Mouse (Mus musculus) limb, embryonic 13.5 days (tissue): Measurements from ENCODE around the gene Myh10. TPM values are rescaled to one million over a fixed set of nuclear protein-coding genes. Genes with fewer than 3 reads are reported as not detected.

ENCODE experiments used
- ATAC-seq: fragments of 200-750 bp; cut with Nextera tagmentation; 2 replicates; pipeline ENCODE4 v1.8.0; 2017; ENCODE audit warnings: low read depth, moderate number of reproducible peaks, moderate TSS enrichment; ENCODE audit not compliant: low FRiP score
- H3K27ac ChIP-seq: fragments of 300-500 bp; sonication (generic); 2 replicates; pipeline ENCODE4 v1.5.1; 2015; ENCODE audit warnings: inconsistent platforms, mild to moderate bottlenecking, moderate library complexity
- H3K27me3 ChIP-seq: fragments of 300-500 bp; sonication (generic); 2 replicates; pipeline ENCODE4 v1.6.1; 2015; ENCODE audit warnings: mild to moderate bottlenecking, inconsistent platforms
- H3K36me3 ChIP-seq: fragments of 300-500 bp; sonication (generic); 2 replicates; pipeline ENCODE4 v1.6.1; 2015; ENCODE audit warnings: inconsistent platforms, mild to moderate bottlenecking, moderate library complexity
- H3K4me1 ChIP-seq: fragments of 300-500 bp; sonication (generic); 2 replicates; pipeline ENCODE4 v1.6.1; 2015; ENCODE audit warnings: inconsistent platforms
- H3K4me2 ChIP-seq: fragments of 300-500 bp; sonication (generic); replicated peaks from 2 replicates; pipeline ENCODE4 v1.6.1; 2015; ENCODE audit warnings: inconsistent platforms, mild to moderate bottlenecking, moderate library complexity
- H3K4me3 ChIP-seq: fragments of 300-500 bp; sonication (generic); 2 replicates; pipeline ENCODE4 v1.5.1; 2015; ENCODE audit warnings: moderate library complexity, mild to moderate bottlenecking, inconsistent platforms
- H3K9ac ChIP-seq: fragments of 300-500 bp; sonication (generic); 2 replicates; pipeline ENCODE4 v1.6.1; 2015; ENCODE audit warnings: mild to moderate bottlenecking, inconsistent platforms
- H3K9me3 ChIP-seq: fragments of 300-500 bp; sonication (generic); 2 replicates; pipeline ENCODE4 v1.6.1; 2016; ENCODE audit warnings: inconsistent platforms
- WGBS: fragments of 180-500 bp; shearing (Covaris S2); methylation state at CpG from one replicate; pipeline ENCODE4 v1.1.7; 2015; 5-methylcytosine and 5-hydroxymethylcytosine counted together
- polyA plus RNA-seq: library from polyadenylated mRNA; unstranded; fragments of >200 nt; fragmentation: Nextera tagmentation; extraction: Ambion mirVana; gene quantifications from 2 replicates; pipeline ENCODE4 v1.2.1, GENCODE M21; 2015

Myh10 gene
- polyA plus RNA-seq, 1 experiment from 2014 or later: 159 TPM

DNA sequence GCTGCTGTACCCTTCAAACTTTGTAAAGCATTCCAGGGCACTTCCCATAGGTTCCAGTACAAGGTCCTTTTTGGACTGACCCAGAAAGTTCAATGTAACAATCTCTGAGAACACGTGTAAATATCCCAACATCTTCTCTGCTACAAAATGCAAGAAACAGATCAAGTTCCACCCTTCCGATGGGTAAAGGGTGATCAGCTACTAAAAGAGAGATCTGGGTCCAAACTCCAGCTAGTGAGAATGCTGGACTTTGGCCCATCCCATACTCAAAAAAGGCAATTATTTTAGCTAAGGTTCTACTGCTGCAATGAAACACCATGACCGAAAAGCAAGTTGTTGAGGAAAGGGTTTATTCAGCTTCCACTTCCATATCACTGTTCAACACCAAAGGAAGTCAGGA is 163.3 kb downstream of the Myh10 start:
- peaks cover 10% of the 10 kb centered on the region for H3K27me3 ChIP-seq
- H3K4me2 ChIP-seq: no peak overlapping the region
- H3K9ac ChIP-seq: no peak overlapping the region
- H3K9me3 ChIP-seq: no peaks in the 10 kb centered on the region
- H3K36me3 ChIP-seq: no peaks in the 10 kb centered on the region
- H3K4me3 ChIP-seq: no peak overlapping the region
- WGBS: 90% methylated on average over 3 of the region's 3 CpGs
- no peak overlapping the region for H3K27ac ChIP-seq
- ATAC-seq: no peak
- H3K4me1 ChIP-seq: peaks cover 29% of the 10 kb centered on the region

DNA sequence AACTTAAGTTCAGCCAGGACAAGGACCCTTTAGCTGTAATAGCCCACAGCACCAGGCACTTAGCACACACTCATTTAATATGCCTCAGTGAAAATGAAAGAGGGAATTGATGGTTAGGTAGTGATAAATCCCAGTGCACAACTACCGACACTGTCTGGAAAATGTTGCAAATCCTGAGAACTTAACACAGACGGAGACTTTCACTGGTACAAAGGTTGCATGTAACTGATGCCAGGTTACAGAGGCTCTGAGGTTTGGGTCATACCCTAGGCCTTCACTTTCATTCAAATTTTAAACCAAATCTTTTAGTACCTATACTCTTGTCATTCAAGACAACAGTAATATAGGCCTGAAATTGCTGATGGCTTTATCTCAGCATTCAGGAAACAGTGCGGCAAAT is 166.0 kb downstream of the Myh10 start:
- ATAC-seq: no peak
- Histone ChIP-seq H3K9ac (no peak overlapping the region), H3K27ac (no peak overlapping the region), H3K36me3 (no peaks in the 10 kb centered on the region), H3K4me1 (peaks cover 9% of the 10 kb centered on the region; the same call in 1 of the 2 replicates), H3K27me3 (peaks cover 10% of the 10 kb centered on the region), H3K4me2 (no peak overlapping the region), H3K9me3 (no peaks in the 10 kb centered on the region), H3K4me3 (no peak overlapping the region)
- 84% methylated on average over 3 of the region's 3 CpGs for WGBS

DNA sequence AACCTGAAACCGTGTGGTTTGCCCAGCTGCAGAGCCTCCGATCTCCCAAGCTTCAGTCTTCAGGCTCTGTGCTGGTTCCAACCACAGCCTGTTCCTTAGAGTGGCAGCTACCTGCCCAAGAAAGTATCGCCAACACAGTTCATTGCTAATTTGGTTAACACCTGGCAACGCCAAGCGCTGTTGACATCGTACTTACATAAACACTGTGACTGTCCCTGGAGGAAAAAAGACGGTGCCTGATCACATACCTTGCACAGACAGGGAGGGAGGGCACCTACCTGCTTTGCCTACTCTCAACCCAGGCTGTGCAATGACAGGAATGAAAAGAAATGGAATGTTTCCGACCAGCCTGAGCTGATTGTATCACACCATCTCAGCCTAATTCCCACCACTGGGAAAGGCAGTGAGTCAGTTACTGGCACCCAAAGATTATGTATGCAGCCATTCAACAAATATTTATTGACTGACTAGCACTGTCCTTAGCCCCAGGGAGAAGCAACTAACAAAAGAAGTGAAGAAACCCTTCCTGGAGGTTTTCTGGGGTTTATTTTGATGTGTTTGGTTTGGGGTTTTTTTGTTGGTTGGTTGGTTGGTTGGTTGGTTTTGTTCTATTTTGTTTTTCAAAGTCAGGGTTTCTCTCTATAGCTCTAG is 168.7 kb downstream of the Myh10 start:
- WGBS: 74% methylated on average over 8 of the region's 8 CpGs
- no peak for ATAC-seq

DNA sequence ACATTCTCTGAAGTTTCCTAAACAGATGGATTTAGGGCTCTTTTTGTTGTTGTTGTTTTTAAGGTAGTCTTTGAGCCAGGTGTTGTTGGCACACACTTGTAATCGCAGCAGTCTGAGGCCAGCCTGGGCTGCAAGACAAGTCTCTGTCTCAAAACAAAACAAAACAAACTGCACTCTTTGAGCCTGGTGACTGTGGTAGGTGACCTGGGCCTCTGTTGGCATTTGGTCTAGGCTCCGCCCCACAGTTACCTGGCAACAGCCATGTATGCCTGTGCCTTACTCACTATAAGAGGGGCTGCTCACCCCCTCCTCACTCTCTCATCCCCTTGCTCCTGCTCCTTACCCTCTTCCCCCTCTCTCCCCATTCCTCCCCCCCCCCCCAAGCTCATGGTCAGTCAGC is 170.9 kb downstream of the Myh10 start:
- 65% methylated on average over 2 of the region's 2 CpGs for whole genome bisulfite sequencing
- ATAC-seq: no peak
- Histone ChIP-seq H3K27ac (no peak overlapping the region), H3K9me3 (no peaks in the 10 kb centered on the region), H3K4me1 (no peaks in the 10 kb centered on the region), H3K4me3 (no peak overlapping the region), H3K36me3 (no peaks in the 10 kb centered on the region), H3K9ac (no peak overlapping the region), H3K27me3 (no peaks in the 10 kb centered on the region), H3K4me2 (no peak overlapping the region)

More for the DNA sequence above, 168.7 kb downstream of the Myh10 start:
- Histone ChIP-seq H3K4me3 (no peak overlapping the region), H3K36me3 (no peaks in the 10 kb centered on the region), H3K4me1 (no peaks in the 10 kb centered on the region), H3K27ac (no peak overlapping the region), H3K4me2 (no peak overlapping the region), H3K9ac (no peak overlapping the region), H3K9me3 (no peaks in the 10 kb centered on the region), H3K27me3 (peaks cover 8% of the 10 kb centered on the region)

DNA sequence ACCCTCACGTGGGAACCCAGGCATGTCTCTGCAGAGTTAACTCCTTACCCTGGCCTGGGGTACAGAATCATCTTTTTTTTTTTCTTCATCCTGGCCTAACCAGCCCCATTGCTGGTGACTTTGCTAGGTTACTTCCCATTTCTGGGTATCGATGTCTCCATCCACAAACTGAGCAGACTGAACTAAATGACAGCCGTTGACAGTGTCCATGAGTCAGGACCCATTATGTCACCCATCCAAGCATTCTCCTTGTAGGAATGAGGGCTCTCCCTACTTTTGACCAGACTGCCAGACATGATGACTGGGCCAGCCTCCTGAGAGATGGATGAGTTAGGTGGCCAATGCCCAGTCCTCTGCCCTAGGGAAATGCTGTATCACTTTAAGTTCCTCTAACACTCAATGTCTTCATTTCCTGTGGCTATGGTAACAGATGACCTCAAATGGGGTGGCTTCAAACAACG is 172.3 kb downstream of the Myh10 start:
- Histone ChIP-seq H3K9ac (no peak overlapping the region), H3K4me3 (no peak overlapping the region), H3K4me2 (no peak overlapping the region), H3K27me3 (no peaks in the 10 kb centered on the region), H3K36me3 (no peaks in the 10 kb centered on the region), H3K27ac (no peak overlapping the region), H3K4me1 (no peaks in the 10 kb centered on the region), H3K9me3 (no peaks in the 10 kb centered on the region)
- WGBS: 71% methylated on average over 4 of the region's 4 CpGs
- no peak for ATAC-seq

DNA sequence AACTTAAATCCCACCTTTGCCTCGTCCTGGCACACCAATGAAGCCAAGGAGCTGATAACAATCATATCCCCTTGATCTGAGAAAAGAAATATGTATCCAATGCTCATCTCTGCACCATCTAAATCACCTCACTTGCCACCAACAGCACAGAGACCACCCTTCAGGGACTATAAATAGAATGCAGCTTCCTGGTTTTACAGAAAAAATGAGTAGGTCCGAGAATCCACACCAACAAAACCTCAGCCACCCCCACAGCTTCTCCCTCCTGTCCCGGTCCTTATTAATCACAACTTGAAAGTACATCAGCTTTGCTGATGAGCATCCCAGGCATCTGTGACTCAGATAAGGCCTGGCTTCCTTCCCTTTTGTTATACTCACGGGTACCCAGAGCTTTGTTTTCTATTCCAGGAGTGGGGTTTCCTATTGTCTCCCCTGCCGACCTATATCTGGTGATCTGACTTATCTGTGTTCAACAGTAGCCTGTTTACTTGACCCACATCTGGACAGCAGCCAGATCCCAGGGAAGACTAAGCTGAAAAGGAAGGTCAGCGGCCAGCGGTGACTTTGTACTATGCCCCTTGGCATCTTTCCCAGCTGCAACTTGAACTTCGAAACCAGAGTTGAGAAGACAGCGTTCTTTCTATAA is 173.3 kb downstream of the Myh10 start:
- Histone ChIP-seq H3K4me1 (no peaks in the 10 kb centered on the region), H3K9me3 (no peaks in the 10 kb centered on the region), H3K4me2 (no peak overlapping the region), H3K27ac (no peak overlapping the region), H3K36me3 (no peaks in the 10 kb centered on the region), H3K27me3 (no peaks in the 10 kb centered on the region), H3K4me3 (no peak overlapping the region), H3K9ac (no peak overlapping the region)
- ATAC-seq: no peak
- 65% methylated on average over 9 of the region's 9 CpGs for WGBS

Other genes starting within 250 kb of the Myh10 start
- gene Pik3r6, start 188.5 kb upstream of the Myh10 start, polyA plus RNA-seq: 2.0 and 2.1 TPM in 2 replicates
- 0.11 and 0.18 TPM in 2 replicates for gene Mfsd6l, start 135.4 kb upstream of the Myh10 start, polyA plus RNA-seq
- 1.1 and 1.6 TPM in 2 replicates for gene Ccdc42, start 104.5 kb upstream of the Myh10 start, polyA plus RNA-seq
- gene Ndel1, start 180.3 kb downstream of the Myh10 start, polyA plus RNA-seq: 98.8 and 102 TPM in 2 replicates
- gene Rnf222, start 197.0 kb downstream of the Myh10 start, polyA plus RNA-seq: 0.15 and 0.23 TPM in 2 replicates
- 996 and 1,041 TPM in 2 replicates for gene Rpl26, start 210.0 kb downstream of the Myh10 start, polyA plus RNA-seq
- not detected in 2 replicates for gene Odf4, start 235.5 kb downstream of the Myh10 start, polyA plus RNA-seq